Mouse (Mus musculus): ENCODE results near the gene Cox14. TPM values are rescaled to one million over a fixed set of nuclear protein-coding genes. Genes with fewer than 3 reads are reported as not detected.

Gene Cox14
- total and polyA plus RNA-seq, 2 experiments from 2014 or later: 69.0 to 177 TPM

DNA sequence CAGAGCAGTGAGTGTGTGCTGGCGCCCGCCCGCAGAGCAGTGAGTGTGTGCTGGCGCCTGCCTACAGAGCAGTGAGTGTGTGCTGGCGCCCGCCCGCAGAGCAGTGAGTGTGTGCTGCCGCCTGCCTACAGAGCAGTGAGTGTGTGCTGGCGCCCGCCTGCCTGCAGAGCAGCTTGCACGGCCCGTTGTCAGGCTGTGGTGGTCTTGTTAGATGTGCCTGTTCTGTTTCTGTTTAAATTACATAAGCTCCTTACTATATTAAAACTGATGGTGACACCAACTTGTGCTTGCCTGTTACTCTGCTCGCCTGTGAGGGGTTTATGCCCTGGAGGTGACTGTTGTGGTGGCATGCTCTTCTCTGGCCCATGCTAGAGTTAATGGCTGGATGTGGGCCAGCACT is 17.2 kb upstream of the Cox14 start:
- Histone ChIP-seq H3K4me1 (ENCODE audit: insufficient read depth) (peaks cover 17% of the 10 kb centered on the region), H3K27me3 (ENCODE audit: insufficient read depth, low read length) (no peaks in the 10 kb centered on the region), H3K9ac (no peak overlapping the region), H3K27ac (ENCODE audit: low read depth, low read length) (no peak overlapping the region), H3K36me3 (ENCODE audit: insufficient read depth) (peaks cover 85% of the 10 kb centered on the region), H3K9me3 (ENCODE audit: low read length) (no peaks in the 10 kb centered on the region), H3K4me3 (ENCODE audit: low read depth, low read length) (no peak overlapping the region), H3K4me2 (ENCODE audit: low read depth) (no peak overlapping the region)
- no peak for TF ChIP-seq CTCF (IDR thresholded peaks at IDR 0.05; ENCODE audit: low read depth)
- DNase-seq: no peak
- 91% methylated on average over 13 of the region's 13 CpGs for WGBS
- ATAC-seq: no peak

DNA sequence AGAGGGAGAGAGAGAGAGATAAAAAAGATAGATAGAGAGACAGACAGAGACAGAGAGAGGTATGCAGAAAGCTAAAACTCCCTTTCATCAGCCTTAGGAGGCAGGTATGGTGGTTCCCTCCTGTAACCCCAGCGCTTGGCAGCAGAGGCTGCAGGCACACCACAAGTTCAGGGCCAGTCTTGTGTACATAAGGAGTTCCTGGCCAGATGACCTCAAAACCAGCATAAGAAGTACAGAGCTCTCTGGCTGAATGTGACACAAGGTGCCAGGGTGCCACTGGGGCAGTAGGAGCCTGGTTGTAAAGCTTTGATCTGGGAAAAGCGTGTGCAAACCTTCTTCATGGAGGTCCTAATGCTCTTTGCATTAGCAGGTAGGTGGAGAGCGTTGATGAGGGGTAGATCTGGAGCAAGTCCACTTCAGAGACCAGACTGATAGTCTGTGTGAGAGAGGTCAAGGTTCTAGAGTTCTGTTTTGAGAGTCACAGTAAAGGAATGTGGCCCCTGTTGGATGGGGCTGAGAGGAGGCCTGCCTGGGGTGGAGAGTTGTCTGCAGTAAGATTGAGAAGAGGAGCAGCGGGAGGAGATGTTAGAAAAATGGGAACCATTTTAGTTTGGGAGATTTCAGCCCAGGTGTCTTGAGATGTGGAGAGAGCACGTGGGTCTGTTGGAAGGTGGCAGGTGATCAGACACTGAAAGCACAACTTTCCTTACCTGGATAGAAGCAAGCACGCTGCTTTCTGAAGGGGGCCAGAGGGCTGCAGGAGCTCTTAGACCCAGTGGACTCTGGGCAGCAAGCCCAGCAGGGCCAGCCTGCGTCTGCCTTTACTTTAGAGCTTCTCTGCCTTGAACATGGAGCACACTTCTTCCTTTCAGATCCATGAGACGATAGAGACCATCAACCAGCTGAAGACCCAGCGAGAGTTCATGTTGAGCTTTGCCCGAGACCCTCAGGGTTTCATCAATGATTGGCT is 14.9 kb upstream of the Cox14 start:
- 92% methylated on average over 10 of the region's 10 CpGs for WGBS
- Histone ChIP-seq H3K4me2 (ENCODE audit: low read depth) (no peak overlapping the region), H3K9ac (no peak overlapping the region), H3K4me1 (ENCODE audit: insufficient read depth) (no peaks in the 10 kb centered on the region), H3K27ac (ENCODE audit: low read depth, low read length) (no peak overlapping the region), H3K27me3 (ENCODE audit: insufficient read depth, low read length) (no peaks in the 10 kb centered on the region), H3K4me3 (ENCODE audit: low read depth, low read length) (no peak overlapping the region), H3K36me3 (ENCODE audit: insufficient read depth) (peaks cover 83% of the 10 kb centered on the region), H3K9me3 (ENCODE audit: low read length) (no peaks in the 10 kb centered on the region)
- ATAC-seq (no peak), DNase-seq (no peak)
- no peak for TF ChIP-seq CTCF (IDR thresholded peaks at IDR 0.05; ENCODE audit: low read depth)

DNA sequence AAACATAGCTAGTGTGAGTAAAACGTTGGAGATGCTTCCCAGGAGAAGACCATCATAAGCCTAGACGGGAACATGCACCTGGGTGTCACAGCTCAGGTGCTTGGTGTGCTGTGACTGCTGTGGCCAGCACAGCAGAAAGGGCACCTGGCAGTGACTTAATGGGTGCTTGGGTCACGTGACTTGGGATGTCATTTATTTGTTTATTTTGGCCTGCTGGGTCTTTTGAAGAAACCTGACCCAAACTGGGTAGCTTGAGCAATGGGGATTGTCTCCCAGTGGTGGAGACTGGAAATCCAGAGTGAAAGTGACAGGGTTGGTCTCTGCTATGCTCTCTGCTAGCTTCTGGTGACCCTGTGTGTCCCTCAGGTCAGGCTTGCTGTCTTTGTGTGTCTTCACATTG is 13.9 kb upstream of the Cox14 start:
- Histone ChIP-seq H3K27me3 (ENCODE audit: insufficient read depth, low read length) (no peaks in the 10 kb centered on the region), H3K4me3 (ENCODE audit: low read depth, low read length) (no peak overlapping the region), H3K9me3 (ENCODE audit: low read length) (no peaks in the 10 kb centered on the region), H3K36me3 (ENCODE audit: insufficient read depth) (peaks cover 77% of the 10 kb centered on the region), H3K27ac (ENCODE audit: low read depth, low read length) (no peak overlapping the region), H3K4me2 (ENCODE audit: low read depth) (no peak overlapping the region), H3K9ac (no peak overlapping the region), H3K4me1 (ENCODE audit: insufficient read depth) (no peaks in the 10 kb centered on the region; the same call in 1 of the 2 replicates)
- no peak for TF ChIP-seq CTCF (IDR thresholded peaks at IDR 0.05; ENCODE audit: low read depth)
- ATAC-seq (no peak), DNase-seq (no peak)
- 86% methylated on average over 3 of the region's 3 CpGs for WGBS

DNA sequence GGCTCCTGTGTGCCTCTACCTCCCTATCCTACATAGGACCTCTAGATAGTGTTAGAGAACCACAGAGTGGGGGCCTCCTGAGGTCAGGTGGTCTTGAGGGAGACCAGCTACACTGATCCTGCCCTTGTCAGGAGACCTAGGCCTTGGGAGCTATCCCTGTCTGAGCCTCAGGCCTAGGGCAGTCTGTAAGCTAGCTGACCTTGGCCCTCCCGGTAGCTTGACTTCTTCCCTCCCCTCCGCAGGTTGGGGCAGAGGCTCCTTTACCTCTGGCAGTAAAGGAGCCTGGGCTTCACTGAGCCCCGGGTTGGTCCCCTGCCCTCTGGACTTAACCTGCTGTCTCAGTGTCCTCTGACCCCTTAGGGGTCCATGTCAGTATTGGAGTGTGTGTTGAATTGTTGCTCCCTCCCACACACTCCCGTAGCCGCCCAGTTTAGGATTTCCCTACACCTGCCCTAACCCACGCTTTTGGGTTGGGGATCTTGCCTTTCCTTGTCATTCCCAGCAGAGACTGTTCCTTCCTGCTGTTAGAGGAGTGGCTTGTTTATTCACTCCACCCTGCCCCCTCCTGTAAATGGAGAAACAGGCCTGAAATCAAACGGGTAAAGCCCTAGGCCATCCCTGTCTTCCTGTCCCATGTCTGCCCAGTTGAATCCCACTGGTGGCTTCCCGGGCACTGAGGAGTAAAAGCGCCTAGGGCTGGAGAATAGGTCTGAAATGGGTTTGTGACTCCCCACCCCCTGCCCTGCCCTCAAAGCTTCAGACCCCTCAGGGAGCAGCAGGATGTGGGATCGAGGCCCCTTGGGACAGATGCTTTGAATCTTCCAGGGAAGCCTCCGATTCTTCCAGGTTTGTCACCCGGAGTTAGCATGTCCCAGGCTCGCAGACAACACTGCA is 12.5 kb upstream of the Cox14 start:
- no peaks in the 10 kb centered on the region for H3K27me3 ChIP-seq (ENCODE audit: insufficient read depth, low read length)
- H3K27ac ChIP-seq (ENCODE audit: low read depth, low read length): no peak overlapping the region
- no peak overlapping the region for H3K4me3 ChIP-seq (ENCODE audit: low read depth, low read length)
- no peak for DNase-seq
- H3K9ac ChIP-seq: no peak overlapping the region
- no peak for ATAC-seq
- H3K36me3 ChIP-seq (ENCODE audit: insufficient read depth): peaks cover 65% of the 10 kb centered on the region
- 74% methylated on average over 13 of the region's 13 CpGs for WGBS
- no peak overlapping the region for H3K4me2 ChIP-seq (ENCODE audit: low read depth)
- H3K4me1 ChIP-seq (ENCODE audit: insufficient read depth): no peaks in the 10 kb centered on the region; the same call in 1 of the 2 replicates
- no peak for TF ChIP-seq CTCF (IDR thresholded peaks at IDR 0.05; ENCODE audit: low read depth)
- no peaks in the 10 kb centered on the region for H3K9me3 ChIP-seq (ENCODE audit: low read length)

DNA sequence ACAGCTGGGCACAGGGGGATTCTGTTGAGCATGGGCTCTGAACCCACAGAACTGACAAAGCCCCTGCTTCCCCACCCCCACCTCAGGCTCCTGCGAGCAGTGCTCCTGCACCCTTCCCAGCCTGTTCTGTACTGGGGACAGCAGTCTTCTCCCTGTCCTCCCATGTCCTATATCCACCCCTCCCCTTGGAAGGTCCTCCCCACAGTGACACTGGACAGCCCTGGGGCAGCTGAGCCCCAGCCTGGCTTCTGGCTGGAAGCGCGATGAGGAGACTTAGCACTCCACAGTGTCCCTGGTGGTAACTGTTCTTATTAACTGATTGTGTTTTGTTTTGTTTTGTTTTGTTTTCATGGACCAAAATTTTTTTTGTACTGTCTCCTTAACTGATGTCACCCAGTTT is 11.8 kb upstream of the Cox14 start:
- TF ChIP-seq CTCF (IDR thresholded peaks at IDR 0.05; ENCODE audit: low read depth): peak; percentile 20; the same call in 1 of the 2 replicates
- no peak overlapping the region for H3K27ac ChIP-seq (ENCODE audit: low read depth, low read length)
- DNase-seq (no peak), ATAC-seq (no peak)
- WGBS: 85% methylated on average over 3 of the region's 3 CpGs
- peaks cover 61% of the 10 kb centered on the region for H3K36me3 ChIP-seq (ENCODE audit: insufficient read depth)
- H3K4me2 ChIP-seq (ENCODE audit: low read depth): no peak overlapping the region
- H3K9ac ChIP-seq: no peak overlapping the region
- H3K4me1 ChIP-seq (ENCODE audit: insufficient read depth): no peaks in the 10 kb centered on the region; the same call in 1 of the 2 replicates
- H3K9me3 ChIP-seq (ENCODE audit: low read length): no peaks in the 10 kb centered on the region
- H3K4me3 ChIP-seq (ENCODE audit: low read depth, low read length): no peak overlapping the region
- H3K27me3 ChIP-seq (ENCODE audit: insufficient read depth, low read length): no peaks in the 10 kb centered on the region

DNA sequence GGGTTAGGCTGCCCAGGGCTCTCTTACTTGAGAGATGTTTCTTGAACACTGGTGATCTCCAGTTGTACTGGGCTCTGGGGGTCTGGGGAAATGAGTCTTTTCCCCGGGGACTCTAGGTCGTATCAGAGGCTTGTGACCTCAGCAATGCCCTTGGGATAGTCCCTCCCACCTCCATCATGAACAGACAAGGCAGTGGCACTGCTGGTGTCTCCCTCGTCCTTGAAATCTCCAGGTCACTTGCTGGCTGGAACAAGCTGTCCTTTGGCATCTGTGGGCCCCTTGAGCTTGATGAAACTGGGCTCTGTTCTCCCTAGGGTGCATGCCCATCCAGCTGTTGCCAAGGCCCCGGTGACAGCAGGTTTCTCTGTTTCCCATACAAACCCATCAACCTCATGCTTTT is 11.2 kb upstream of the Cox14 start:
- 80% methylated on average over 4 of the region's 4 CpGs for whole genome bisulfite sequencing
- H3K9ac ChIP-seq: no peak overlapping the region
- H3K4me2 ChIP-seq (ENCODE audit: low read depth): no peak overlapping the region
- H3K9me3 ChIP-seq (ENCODE audit: low read length): no peaks in the 10 kb centered on the region
- ATAC-seq (no peak), DNase-seq (no peak)
- no peak for TF ChIP-seq CTCF (IDR thresholded peaks at IDR 0.05; ENCODE audit: low read depth)
- no peak overlapping the region for H3K4me3 ChIP-seq (ENCODE audit: low read depth, low read length)
- H3K27ac ChIP-seq (ENCODE audit: low read depth, low read length): no peak overlapping the region; the same call in 1 of the 2 replicates
- H3K4me1 ChIP-seq (ENCODE audit: insufficient read depth): no peaks in the 10 kb centered on the region; the same call in 1 of the 2 replicates
- no peaks in the 10 kb centered on the region for H3K27me3 ChIP-seq (ENCODE audit: insufficient read depth, low read length)
- peaks cover 54% of the 10 kb centered on the region for H3K36me3 ChIP-seq (ENCODE audit: insufficient read depth)
